Mouse (Mus musculus): ENCODE measurements around the gene Adora2b. TPM values are rescaled to one million over a fixed set of nuclear protein-coding genes. Genes with fewer than 3 reads are reported as not detected.

The Adora2b gene
- polyA plus RNA-seq (2015; fragmentation: Nextera tagmentation; extraction: Ambion mirVana), result 6.9 and 7.0 TPM in 2 replicates

GRCm38 (mm10) chr11:62248401-62249244 lies at the start of gene Adora2b:
Gene Adora2b, plus strand, starts transcription at chr11:62248984.
- under 1% methylated on average over 69 of the region's 69 CpGs for WGBS
- Histone ChIP-seq H3K27ac (0 out of 2 replicates have a peak within 1 kb of the TSS, but pooled peaks have one; percentile 22), H3K36me3 (no peaks in the 10 kb centered on the region)

GRCm38 (mm10) chr11:62200901-62201512 lies 47.8 kb upstream of the Adora2b start:
- no peak overlapping the region for H3K9ac ChIP-seq
- no peak overlapping the region for H3K27ac ChIP-seq
- no peak overlapping the region for H3K4me2 ChIP-seq (replicated peaks)
- no peaks in the 10 kb centered on the region; the same call in 1 of the 2 replicates for H3K4me1 ChIP-seq (replicated peaks)
- no peaks in the 10 kb centered on the region for H3K9me3 ChIP-seq
- H3K27me3 ChIP-seq (replicated peaks), result no peaks in the 10 kb centered on the region
- no peak overlapping the region for H3K4me3 ChIP-seq (replicated peaks)
- H3K36me3 ChIP-seq, result no peaks in the 10 kb centered on the region
- ATAC-seq, result no peak
- 49% methylated on average over 5 of the region's 5 CpGs for whole genome bisulfite sequencing

More at GRCm38 (mm10) chr11:62248401-62249244, at the start of gene Adora2b:
- peak within 1 kb of the TSS; percentile 64 for H3K9ac ChIP-seq
- H3K4me2 ChIP-seq (replicated peaks), result peak within 1 kb of the TSS; percentile 100
- H3K9me3 ChIP-seq, result no peaks in the 10 kb centered on the region
- ATAC-seq, result peak; percentile 91
- peak within 1 kb of the TSS; percentile 65 for H3K4me3 ChIP-seq (replicated peaks)
- H3K4me1 ChIP-seq (replicated peaks), result peaks cover 20% of the 10 kb centered on the region
- peaks cover 7% of the 10 kb centered on the region; the same call in 1 of the 2 replicates for H3K27me3 ChIP-seq (replicated peaks)

- no peaks in the 10 kb centered on the region for H3K36me3 ChIP-seq
- H3K9me3 ChIP-seq, result no peaks in the 10 kb centered on the region
- H3K27me3 ChIP-seq (replicated peaks), result no peaks in the 10 kb centered on the region
- 81% methylated on average over 1 of the region's 1 CpGs for WGBS
- no peak overlapping the region for H3K9ac ChIP-seq
- no peak overlapping the region for H3K4me3 ChIP-seq (replicated peaks)
- H3K4me2 ChIP-seq (replicated peaks), result no peak overlapping the region
- H3K4me1 ChIP-seq (replicated peaks), result no peaks in the 10 kb centered on the region; the same call in 1 of the 2 replicates
- ATAC-seq, result no peak
- H3K27ac ChIP-seq, result no peak overlapping the region
Measured at GRCm38 (mm10) chr11:62202645-62203044, 46.1 kb upstream of the Adora2b start.

GRCm38 (mm10) chr11:62209111-62209510 lies 39.7 kb upstream of the Adora2b start:
- 0 out of 2 replicates have a peak, but pooled peaks cover 2% of the 10 kb centered on the region for H3K4me1 ChIP-seq (replicated peaks)
- no peaks in the 10 kb centered on the region for H3K9me3 ChIP-seq

GRCm38 (mm10) chr11:62209891-62210290 lies 38.9 kb upstream of the Adora2b start:
- ATAC-seq, result no peak
- no peak overlapping the region for H3K9ac ChIP-seq
- no peaks in the 10 kb centered on the region for H3K36me3 ChIP-seq
- no peak overlapping the region for H3K4me2 ChIP-seq (replicated peaks)
- WGBS, result 40% methylated on average over 4 of the region's 4 CpGs
- 0 out of 2 replicates have a peak, but pooled peaks cover 2% of the 10 kb centered on the region for H3K4me1 ChIP-seq (replicated peaks)
- no peak overlapping the region for H3K4me3 ChIP-seq (replicated peaks)
- no peaks in the 10 kb centered on the region for H3K9me3 ChIP-seq
- H3K27me3 ChIP-seq (replicated peaks), result no peaks in the 10 kb centered on the region
- no peak overlapping the region for H3K27ac ChIP-seq

More at GRCm38 (mm10) chr11:62209111-62209510, 39.7 kb upstream of the Adora2b start:
- H3K27me3 ChIP-seq (replicated peaks), result no peaks in the 10 kb centered on the region
- ATAC-seq, result no peak
- 94% methylated on average over 2 of the region's 2 CpGs for WGBS
- no peak overlapping the region for H3K9ac ChIP-seq
- no peaks in the 10 kb centered on the region for H3K36me3 ChIP-seq
- H3K4me3 ChIP-seq (replicated peaks), result no peak overlapping the region
- no peak overlapping the region for H3K27ac ChIP-seq
- H3K4me2 ChIP-seq (replicated peaks), result no peak overlapping the region

GRCm38 (mm10) chr11:62213384-62213989 lies 35.3 kb upstream of the Adora2b start:
- ATAC-seq, result peak; percentile 89
- Histone ChIP-seq H3K4me1 (replicated peaks) (0 out of 2 replicates have a peak, but pooled peaks cover 4% of the 10 kb centered on the region), H3K27ac (peak overlapping the region; percentile 67; the same call in 1 of the 2 replicates), H3K9ac (no peak overlapping the region), H3K4me3 (replicated peaks) (no peak overlapping the region), H3K27me3 (replicated peaks) (no peaks in the 10 kb centered on the region), H3K4me2 (replicated peaks) (peak overlapping the region; percentile 28; the same call in 1 of the 2 replicates), H3K9me3 (no peaks in the 10 kb centered on the region), H3K36me3 (no peaks in the 10 kb centered on the region)
- WGBS, result 74% methylated on average over 12 of the region's 12 CpGs

- Histone ChIP-seq H3K9me3 (no peaks in the 10 kb centered on the region), H3K4me3 (replicated peaks) (no peak overlapping the region), H3K4me1 (replicated peaks) (0 out of 2 replicates have a peak, but pooled peaks cover 4% of the 10 kb centered on the region), H3K27me3 (replicated peaks) (no peaks in the 10 kb centered on the region), H3K4me2 (replicated peaks) (no peak overlapping the region), H3K9ac (no peak overlapping the region), H3K27ac (no peak overlapping the region), H3K36me3 (no peaks in the 10 kb centered on the region)
- ATAC-seq, result no peak
- WGBS, result 68% methylated on average over 2 of the region's 2 CpGs
Measured at GRCm38 (mm10) chr11:62215107-62215506, 33.7 kb upstream of the Adora2b start.

GRCm38 (mm10) chr11:62217751-62218150 lies 31.0 kb upstream of the Adora2b start:
- no peaks in the 10 kb centered on the region for H3K36me3 ChIP-seq
- ATAC-seq, result no peak
- no peak overlapping the region for H3K4me2 ChIP-seq (replicated peaks)
- H3K9me3 ChIP-seq, result no peaks in the 10 kb centered on the region
- no peak overlapping the region for H3K9ac ChIP-seq
- H3K27ac ChIP-seq, result no peak overlapping the region
- no peaks in the 10 kb centered on the region for H3K27me3 ChIP-seq (replicated peaks)
- 70% methylated on average over 6 of the region's 6 CpGs for WGBS
- H3K4me3 ChIP-seq (replicated peaks), result no peak overlapping the region
- H3K4me1 ChIP-seq (replicated peaks), result 0 out of 2 replicates have a peak, but pooled peaks cover 7% of the 10 kb centered on the region

- Histone ChIP-seq H3K4me2 (replicated peaks) (no peak overlapping the region), H3K27me3 (replicated peaks) (no peaks in the 10 kb centered on the region), H3K9me3 (no peaks in the 10 kb centered on the region), H3K9ac (no peak overlapping the region), H3K36me3 (no peaks in the 10 kb centered on the region), H3K27ac (no peak overlapping the region), H3K4me3 (replicated peaks) (no peak overlapping the region), H3K4me1 (replicated peaks) (0 out of 2 replicates have a peak, but pooled peaks cover 5% of the 10 kb centered on the region)
- WGBS, result 68% methylated on average over 7 of the region's 7 CpGs
- peak; percentile 18; the same call in 1 of the 2 replicates for ATAC-seq
Measured at GRCm38 (mm10) chr11:62220756-62221510, 27.9 kb upstream of the Adora2b start.

GRCm38 (mm10) chr11:62223416-62223815 lies 25.4 kb upstream of the Adora2b start:
- no peaks in the 10 kb centered on the region for H3K9me3 ChIP-seq
- H3K27ac ChIP-seq, result no peak overlapping the region
- ATAC-seq, result no peak
- H3K4me2 ChIP-seq (replicated peaks), result no peak overlapping the region
- H3K9ac ChIP-seq, result no peak overlapping the region
- H3K4me3 ChIP-seq (replicated peaks), result no peak overlapping the region
- H3K36me3 ChIP-seq, result no peaks in the 10 kb centered on the region
- H3K27me3 ChIP-seq (replicated peaks), result no peaks in the 10 kb centered on the region
- H3K4me1 ChIP-seq (replicated peaks), result 0 out of 2 replicates have a peak, but pooled peaks cover 3% of the 10 kb centered on the region
- 87% methylated on average over 5 of the region's 5 CpGs for WGBS

- Histone ChIP-seq H3K9ac (no peak overlapping the region), H3K36me3 (no peaks in the 10 kb centered on the region), H3K9me3 (no peaks in the 10 kb centered on the region), H3K4me1 (replicated peaks) (0 out of 2 replicates have a peak, but pooled peaks cover 3% of the 10 kb centered on the region), H3K4me2 (replicated peaks) (no peak overlapping the region), H3K27me3 (replicated peaks) (no peaks in the 10 kb centered on the region), H3K27ac (no peak overlapping the region), H3K4me3 (replicated peaks) (no peak overlapping the region)
- 92% methylated on average over 7 of the region's 7 CpGs for WGBS
- peak; percentile 28; the same call in 1 of the 2 replicates for ATAC-seq
Measured at GRCm38 (mm10) chr11:62223962-62224361, 24.8 kb upstream of the Adora2b start.

Data from intestine, embryonic 15.5 days (tissue).